Comparison of ENCODE assay signal across 8 mouse cellular contexts in genomic region chr7:29238019-29238967, GRCm38 (mm10). TPM values are rescaled to one million over a fixed set of nuclear protein-coding genes. Genes with fewer than 3 reads are reported as not detected.
A peak's percentile ranks its signal among the peaks of the same experiment; 100 is the strongest.
DNase-seq lines count a peak whose midpoint lies in the region; ATAC-seq and TF ChIP-seq lines count a peak whose summit lies in the region.

Gene Yif1b (plus strand): TSS chr7:29238329.

- peak; percentile 97 for ATAC-seq in embryonic facial prominence, embryonic 14.5 days (ENCODE audit: low read depth)
- ATAC-seq in limb, embryonic 13.5 days (ENCODE audit: low FRiP score, low read depth): peak; percentile 97
- ATAC-seq in midbrain, embryonic 16.5 days: peak; percentile 97

- H3K4me1 ChIP-seq in embryonic facial prominence, embryonic 14.5 days (ENCODE audit: control insufficient read depth, insufficient read depth, low read length): no peaks in the 10 kb centered on the region
- H3K4me1 ChIP-seq in heart, adult 2 months (ENCODE audit: control insufficient read depth, insufficient read depth, low read length): peaks cover 8% of the 10 kb centered on the region
- H3K4me1 ChIP-seq in limb, embryonic 13.5 days: peaks cover 18% of the 10 kb centered on the region
- H3K4me1 ChIP-seq in midbrain, embryonic 16.5 days (ENCODE audit: control insufficient read depth, insufficient read depth, low read length): peaks cover 12% of the 10 kb centered on the region

- intact Hi-C loops in heart, adult 2 months (cut with DNase I): no loop called here

- no peaks in the 10 kb centered on the region for H3K9me3 ChIP-seq in embryonic facial prominence, embryonic 14.5 days (ENCODE audit: control insufficient read depth, low read length)
- no peaks in the 10 kb centered on the region for H3K9me3 ChIP-seq in limb, embryonic 13.5 days
- no peaks in the 10 kb centered on the region for H3K9me3 ChIP-seq in midbrain, embryonic 16.5 days (replicated peaks; ENCODE audit: control insufficient read depth, low read length, poor library complexity, severe bottlenecking)

- peak; percentile 93 for TF ChIP-seq EP300 in heart, adult 2 months (IDR thresholded peaks at IDR 0.05; ENCODE audit: insufficient read depth, low read depth, low read length)

- H3K36me3 ChIP-seq in embryonic facial prominence, embryonic 14.5 days (ENCODE audit: control insufficient read depth, insufficient read depth, low read length): no peaks in the 10 kb centered on the region
- no peaks in the 10 kb centered on the region for H3K36me3 ChIP-seq in heart, adult 2 months (ENCODE audit: control insufficient read depth, insufficient read depth, low read length)
- peaks cover 3% of the 10 kb centered on the region; the same call in 1 of the 2 replicates for H3K36me3 ChIP-seq in limb, embryonic 13.5 days
- no peaks in the 10 kb centered on the region for H3K36me3 ChIP-seq in midbrain, embryonic 16.5 days (ENCODE audit: control insufficient read depth, insufficient read depth, low read length)

- no peaks in the 10 kb centered on the region for H3K79me2 ChIP-seq in heart, adult 2 months (replicated peaks; ENCODE audit: control insufficient read depth, insufficient read depth, low read length)

- peak within 1 kb of the TSS; percentile 77 for H3K4me3 ChIP-seq in embryonic facial prominence, embryonic 14.5 days (ENCODE audit: low read depth, low read length)
- peak within 1 kb of the TSS; percentile 64 for H3K4me3 ChIP-seq in heart, adult 2 months
- H3K4me3 ChIP-seq in limb, embryonic 13.5 days: peak within 1 kb of the TSS; percentile 68
- peak within 1 kb of the TSS; percentile 79 for H3K4me3 ChIP-seq in midbrain, embryonic 16.5 days (ENCODE audit: low read depth, low read length)

- H3K27me3 ChIP-seq in embryonic facial prominence, embryonic 14.5 days (replicated peaks; ENCODE audit: control insufficient read depth, insufficient read depth, low read length): no peaks in the 10 kb centered on the region
- H3K27me3 ChIP-seq in heart, adult 2 months (ENCODE audit: control insufficient read depth, insufficient read depth, low read length): no peaks in the 10 kb centered on the region
- H3K27me3 ChIP-seq in limb, embryonic 13.5 days: peaks cover 8% of the 10 kb centered on the region
- H3K27me3 ChIP-seq in midbrain, embryonic 16.5 days (ENCODE audit: control insufficient read depth, insufficient read depth, low read depth, low read length): no peaks in the 10 kb centered on the region

- peak within 1 kb of the TSS; percentile 79 for H3K9ac ChIP-seq in embryonic facial prominence, embryonic 14.5 days (ENCODE audit: low read depth, low read length)
- peak within 1 kb of the TSS; percentile 86 for H3K9ac ChIP-seq in heart, adult 2 months (ENCODE audit: low read depth, low read length)
- peak within 1 kb of the TSS; percentile 78 for H3K9ac ChIP-seq in limb, embryonic 13.5 days
- peak within 1 kb of the TSS; percentile 81 for H3K9ac ChIP-seq in midbrain, embryonic 16.5 days (ENCODE audit: low read depth, low read length)

- peak; percentile 97 for TF ChIP-seq POLR2A in heart, adult 2 months (IDR thresholded peaks at IDR 0.05; ENCODE audit: insufficient read depth, low read depth, low read length)

- H3K27ac ChIP-seq in embryonic facial prominence, embryonic 14.5 days (replicated peaks; ENCODE audit: low read depth, low read length): peak within 1 kb of the TSS; percentile 91
- peak within 1 kb of the TSS; percentile 90 for H3K27ac ChIP-seq in heart, adult 2 months
- H3K27ac ChIP-seq in limb, embryonic 13.5 days: peak within 1 kb of the TSS; percentile 86
- H3K27ac ChIP-seq in midbrain, embryonic 16.5 days (ENCODE audit: low read length): peak within 1 kb of the TSS; percentile 89

- TF ChIP-seq CTCF in heart, adult 2 months (IDR thresholded peaks at IDR 0.05): peak; percentile 28; the same call in 1 of the 2 replicates

- H3K4me2 ChIP-seq in embryonic facial prominence, embryonic 14.5 days (ENCODE audit: low read depth, low read length): peak within 1 kb of the TSS; percentile 87
- H3K4me2 ChIP-seq in limb, embryonic 13.5 days (replicated peaks): peak within 1 kb of the TSS; percentile 86
- H3K4me2 ChIP-seq in midbrain, embryonic 16.5 days (ENCODE audit: low read length): peak within 1 kb of the TSS; percentile 84

- peak; percentile 98 for DNase-seq in 3T3-L1 (ENCODE audit: low read depth, low spot score)
- peak; percentile 93 to 94 for DNase-seq in adrenal gland, postnatal 4 days (ENCODE audit: low spot score in 2 of 2)
- peak; percentile 100 for DNase-seq in embryonic facial prominence, embryonic 14.5 days (ENCODE audit: low spot score)
- DNase-seq in heart, adult 2 months: peak; percentile 98
- peak; percentile 98 for DNase-seq in kidney, adult 8-10 months
- DNase-seq in spleen, postnatal 10 days (ENCODE audit: low spot score in 2 of 2): peak; percentile 98 to 99

- under 1% methylated on average over 60 of the region's 60 CpGs for WGBS in embryonic facial prominence, embryonic 14.5 days
- under 1% methylated on average over 60 of the region's 60 CpGs for WGBS in heart, adult 2 months
- WGBS in limb, embryonic 13.5 days: under 1% methylated on average over 60 of the region's 60 CpGs
- WGBS in midbrain, embryonic 16.5 days: under 1% methylated on average over 60 of the region's 60 CpGs

RNA-seq across cellular contexts. Expression of gene Yif1b, which starts in this region (rescaled TPM):
- 10 to 100 TPM; 48.2 to 49.7 TPM for total RNA-seq in adrenal gland, postnatal 4 days (2021)
- 110 and 122 TPM in 2 replicates for polyA plus RNA-seq in embryonic facial prominence, embryonic 14.5 days (2014; fragmentation: Nextera tagmentation; extraction: Ambion mirVana)
- 10 to 100 TPM; 63.6 to 74.6 TPM for total RNA-seq in heart, adult 2 months (2021)
- polyA plus RNA-seq in heart, adult 2 months (2012; rRNA removed): 123 and 138 TPM in 2 replicates
- 123 and 124 TPM in 2 replicates for polyA plus RNA-seq in limb, embryonic 13.5 days (2015; fragmentation: Nextera tagmentation; extraction: Ambion mirVana)
- 95.7 and 109 TPM in 2 replicates for polyA plus RNA-seq in midbrain, embryonic 16.5 days (2015; fragmentation: Nextera tagmentation; extraction: Ambion mirVana)

Comparison
In these comparisons a context has a peak if more than half of its experiments do, and no peak if none do; other contexts are left out.
1. Peak in every context shown above with its lines: DNase-seq, ATAC-seq, H3K4me3 ChIP-seq and H3K27ac ChIP-seq.